Mouse (Mus musculus) G1E (cell line): Measurements from ENCODE around the gene Fip1l1.

Source experiments
- CTCF ChIP-seq: IDR thresholded peaks from 2 replicates; pipeline ENCODE4 v1.5.1; 2012; ENCODE audit warnings: low read depth, low read length, inconsistent platforms, mixed read lengths
- POLR2AphosphoS5 ChIP-seq: IDR thresholded peaks from 2 replicates; pipeline ENCODE4 v1.6.1; 2012; ENCODE audit warnings: low read depth, low read length, inconsistent platforms; ENCODE audit not compliant: insufficient replicate concordance

DNA sequence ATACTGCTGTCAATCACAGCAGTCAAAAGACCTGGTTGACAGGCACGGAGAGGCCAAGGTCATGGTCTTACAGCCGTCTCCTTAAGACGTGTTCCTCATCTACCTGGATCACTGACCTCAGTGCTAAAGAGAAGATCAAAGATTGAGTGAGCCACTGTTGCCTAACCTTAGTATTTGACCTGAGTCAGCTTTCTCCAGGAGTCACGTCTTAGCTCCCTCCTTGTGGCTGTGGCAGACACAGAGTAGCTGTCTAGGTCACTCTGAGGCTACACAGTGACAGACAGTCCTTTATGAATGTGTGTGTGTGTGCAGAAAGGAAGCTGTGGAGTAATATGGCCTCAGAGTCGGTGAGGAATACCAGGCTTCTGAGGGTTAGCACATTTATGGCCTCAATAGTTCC, 89.1 kb downstream of the Fip1l1 start:
- TF ChIP-seq CTCF, result no peak
- TF ChIP-seq POLR2AphosphoS5, result no peak
